Mouse (Mus musculus) heart, postnatal 14 days (tissue): Measurements from ENCODE around the gene Vmn1r53. TPM values are rescaled to one million over a fixed set of nuclear protein-coding genes. Genes with fewer than 3 reads are reported as not detected.
"Not testable (repeated sequence)": the region's sequence is repeated elsewhere in the genome, so short reads cannot be mapped to it uniquely, and the experiment has no call there.

ENCODE experiments used
- DNase-seq, 2 experiments: peaks; one replicate each; pipeline ENCODE4 v3.0.0; 2021 to 2022
- intact Hi-C: fragments of 180-260 bp; cut with DNase I; formaldehyde crosslinking; loops from one replicate; pipeline ENCODE4 v1.15.1; 2025
- long read RNA-seq, 2 experiments: library from polyadenylated mRNA; stranded (forward); transcript quantifications; one replicate each; pipeline ENCODE4 v2.0.0; 2021
- total RNA-seq, 2 experiments: library from RNA; stranded (reverse); gene quantifications; 2 replicates each; pipeline ENCODE4 v1.2.3; 2021

Vmn1r53 gene
- not detected for total RNA-seq
- long read RNA-seq, experiment 1 = 0 reads
- long read RNA-seq, experiment 2 = 0 reads

GRCm38 (mm10) chr6:90224338-90224737 lies at the start of gene Vmn1r53:
TSS of gene Vmn1r53 (minus strand) at chr6:90224438.
- intact Hi-C loops = no loop called here
- DNase-seq = no peak

DNA sequence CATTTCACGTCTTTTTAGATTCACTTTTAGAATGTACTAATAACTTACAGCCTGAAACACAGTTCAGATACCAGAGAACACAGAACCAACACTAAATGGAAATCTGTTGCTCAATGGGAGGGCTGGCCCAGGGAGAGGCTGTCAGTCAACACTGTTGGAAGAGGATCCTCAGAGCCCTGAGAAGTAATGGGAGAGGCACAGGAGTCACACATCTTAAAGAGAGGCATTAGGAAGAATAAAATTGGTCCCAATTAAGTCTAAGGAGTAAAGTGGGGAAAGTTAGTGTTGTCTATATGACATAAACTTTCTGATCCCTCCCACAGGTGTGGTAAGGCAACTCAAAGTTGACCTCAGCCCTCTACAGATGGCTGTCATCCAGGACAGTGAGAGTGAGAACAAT lies 21.8 kb upstream of the Vmn1r53 start, which contains the start of gene Vmn1r54:
TSS of gene Vmn1r54 (plus strand) at position 301 of the 400 bp plus-strand sequence.
- intact Hi-C loops = no loop called here

GRCm38 (mm10) chr6:90244019-90244418 lies 19.8 kb upstream of the Vmn1r53 start:
- DNase-seq = no peak
- intact Hi-C loops = no loop called here

More for the DNA sequence above, 21.8 kb upstream of the Vmn1r53 start, which contains the start of gene Vmn1r54:
- no peak for DNase-seq

DNA sequence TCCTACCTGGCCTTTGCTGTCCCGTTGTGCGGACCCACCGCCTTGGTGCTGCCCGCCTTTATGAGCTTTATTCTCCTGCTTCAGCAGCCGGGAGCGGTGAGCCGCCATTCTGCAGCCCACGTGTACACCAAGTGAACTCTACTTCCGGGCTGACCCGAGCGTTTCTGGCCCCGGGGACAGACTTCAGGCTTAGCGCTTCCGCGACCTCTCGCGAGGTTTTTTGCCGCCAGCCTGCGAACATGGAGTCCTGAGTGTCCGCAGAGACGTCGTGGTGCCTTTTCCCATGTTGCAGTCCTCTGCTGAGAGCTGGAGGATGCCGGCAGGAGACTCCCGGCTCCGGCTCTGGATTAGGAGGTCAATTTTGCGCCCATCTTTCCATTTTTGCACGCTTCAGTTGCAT lies 8.4 kb upstream of the Vmn1r53 start:
- no peak for DNase-seq
- intact Hi-C loops = no loop called here

- intact Hi-C loops, DNase-seq: not testable (repeated sequence)
These were observed 7.9 kb upstream of the Vmn1r53 start for GRCm38 (mm10) chr6:90232114-90232513.

DNA sequence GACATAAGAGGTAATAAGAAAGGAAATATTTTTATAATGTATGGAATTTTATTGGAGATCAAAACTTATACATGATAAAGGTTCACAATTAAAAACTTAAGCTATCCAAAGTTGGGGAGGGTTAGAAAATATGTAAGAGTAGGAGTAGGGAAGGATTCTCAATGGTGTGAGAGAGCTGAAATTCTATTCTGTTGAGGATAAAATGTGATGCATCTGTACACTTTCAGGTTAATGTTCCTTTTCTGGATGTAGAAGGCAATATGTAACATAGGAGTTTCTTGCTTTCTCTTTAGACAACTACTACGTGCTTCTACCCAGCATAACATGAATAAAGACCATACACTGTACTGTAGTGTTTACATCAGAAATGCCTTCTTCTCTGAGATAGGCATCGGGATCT lies 21.7 kb downstream of the Vmn1r53 start, which contains the start of gene V1ra8:
TSS of gene V1ra8 (plus strand) at position 301 of the 400 bp plus-strand sequence.
- intact Hi-C loops, DNase-seq: not testable (repeated sequence)

DNA sequence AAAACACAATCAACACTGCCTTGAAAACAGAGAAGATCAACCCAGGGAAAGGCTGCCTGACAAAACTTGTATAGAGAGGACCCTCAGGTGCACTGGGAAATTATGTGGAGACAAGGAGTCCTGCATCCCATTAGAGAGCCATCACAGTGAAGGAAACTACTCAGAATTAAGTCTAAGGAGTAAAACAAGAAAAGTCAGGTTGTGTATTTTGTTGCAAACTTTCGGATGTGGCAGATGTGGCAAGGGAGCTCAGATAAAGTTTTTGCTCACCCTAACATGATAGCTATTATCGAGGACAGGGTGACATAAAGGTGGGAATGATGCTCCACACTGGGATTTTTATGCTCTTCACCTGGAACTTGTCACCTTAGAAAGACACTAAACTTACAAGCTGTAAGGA lies 49.7 kb downstream of the Vmn1r53 start, which contains the start of gene Vmn1r52:
TSS of gene Vmn1r52 (plus strand) at position 301 of the 400 bp plus-strand sequence.
- no peak for DNase-seq
- intact Hi-C loops = no loop called here

Other genes with a start within 250 kb of the Vmn1r53 start
- not detected for gene Vmn1r47, start 208.3 kb downstream of the Vmn1r53 start, total RNA-seq
- gene Vmn1r48, start 187.6 kb downstream of the Vmn1r53 start, total RNA-seq = not detected
- not detected for gene Vmn1r49, start 145.9 kb downstream of the Vmn1r53 start, total RNA-seq
- gene Vmn1r50, start 123.0 kb downstream of the Vmn1r53 start, total RNA-seq = not detected
- not detected for gene Vmn1r51, start 101.8 kb downstream of the Vmn1r53 start, total RNA-seq
- not detected for gene Vmn1r52, start 49.6 kb downstream of the Vmn1r53 start, total RNA-seq
- not detected for gene V1ra8, start 21.6 kb downstream of the Vmn1r53 start, total RNA-seq
- gene Vmn1r54, start 21.9 kb upstream of the Vmn1r53 start, total RNA-seq = not detected
- not detected for gene BC048671, start 76.8 kb upstream of the Vmn1r53 start, total RNA-seq
- under 1 TPM in 1 of 2 experiments, not detected in 1; 0.12 TPM for gene Chst13, start 100.7 kb upstream of the Vmn1r53 start, total RNA-seq
- gene Uroc1, start 108.8 kb upstream of the Vmn1r53 start, total RNA-seq = not detected
- gene Zxdc, start 145.1 kb upstream of the Vmn1r53 start, total RNA-seq = 10 to 100 TPM; 15.8 to 16.3 TPM
- gene Cfap100, start 204.4 kb upstream of the Vmn1r53 start, total RNA-seq = under 1 TPM in 1 of 2 experiments, not detected in 1; 0.14 TPM
- 10 to 100 TPM; 43.5 to 44.3 TPM for gene Klf15, start 238.1 kb upstream of the Vmn1r53 start, total RNA-seq